Mouse (Mus musculus) kidney, adult 11 months (tissue): Measurements from ENCODE around the gene Gm8978.
"Not testable (repeated sequence)": the region's sequence is repeated elsewhere in the genome, so short reads cannot be mapped to it uniquely, and the experiment has no call there.

ENCODE experiments used
- DNase-seq: peaks from one replicate; pipeline ENCODE4 v3.0.0; 2022

Gm8978 gene

GRCm38 (mm10) chr19:33625152-33625551 is at the start of gene Gm8978:
Gene Gm8978, minus strand, starts transcription at chr19:33625252.
- DNase-seq, result not testable (repeated sequence)

- peak; percentile 50 for DNase-seq
Observed at GRCm38 (mm10) chr19:33589626-33590302, 35.3 kb downstream of the Gm8978 start.

GRCm38 (mm10) chr19:33568551-33568950 is 56.5 kb downstream of the Gm8978 start:
- DNase-seq, result not testable (repeated sequence)
